Mouse (Mus musculus) spleen, adult 12 weeks (tissue): Measurements from ENCODE around the gene Unc13a.

Experiments
- DNase-seq: peaks from one replicate; pipeline ENCODE4 v3.0.0; 2022; ENCODE audit warnings: low spot score

Unc13a gene

GRCm38 (mm10) chr8:71625088-71625487 lies 46.5 kb downstream of the Unc13a start:
- no peak for DNase-seq

DNA sequence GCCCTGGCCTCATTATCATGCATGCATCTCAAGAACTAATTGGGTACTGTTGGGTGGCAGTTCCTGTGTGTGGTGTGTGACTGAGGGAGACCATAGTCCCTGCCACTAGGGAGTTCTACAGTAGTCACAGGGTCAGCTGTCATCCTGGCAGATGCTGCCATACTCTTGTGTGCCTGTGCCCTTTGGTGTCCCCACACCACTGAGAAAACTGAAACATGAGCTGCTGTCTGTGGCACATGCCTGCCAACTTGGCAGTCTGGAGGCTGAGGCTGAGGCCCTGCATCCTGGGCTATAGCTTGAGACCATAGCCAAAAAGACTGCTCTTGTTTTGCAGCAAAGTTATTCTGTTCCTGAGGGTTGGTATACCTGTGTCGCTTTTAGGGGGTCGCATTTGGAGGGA lies 51.8 kb downstream of the Unc13a start:
- no peak for DNase-seq

DNA sequence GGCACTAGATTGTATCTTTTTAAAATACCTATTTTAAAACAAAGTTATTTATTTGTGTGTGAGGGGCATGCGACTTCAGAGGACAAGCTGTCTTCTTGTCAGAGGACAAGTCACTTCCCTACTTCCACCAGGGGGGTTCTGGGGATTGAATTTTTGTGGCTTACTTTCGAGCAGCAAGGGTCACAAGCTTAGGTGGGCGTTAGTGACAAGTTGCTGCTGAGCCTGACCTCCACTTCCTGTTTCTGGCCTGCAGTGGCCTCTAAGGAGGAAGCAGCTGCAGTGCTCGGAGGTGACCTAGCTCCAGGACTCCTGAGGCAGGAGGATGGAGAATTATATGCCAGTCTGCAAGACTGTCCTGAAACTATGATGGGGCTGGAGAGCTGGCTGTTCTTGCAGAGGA lies 58.1 kb downstream of the Unc13a start:
- no peak for DNase-seq

- DNase-seq: no peak
These were observed 59.4 kb downstream of the Unc13a start for GRCm38 (mm10) chr8:71612141-71612540.

- peak; percentile 93 for DNase-seq
These were observed 60.5 kb downstream of the Unc13a start, which contains the start of gene Colgalt1 for GRCm38 (mm10) chr8:71610822-71611651. TSS of gene Colgalt1 (plus strand) at chr8:71610998.

DNA sequence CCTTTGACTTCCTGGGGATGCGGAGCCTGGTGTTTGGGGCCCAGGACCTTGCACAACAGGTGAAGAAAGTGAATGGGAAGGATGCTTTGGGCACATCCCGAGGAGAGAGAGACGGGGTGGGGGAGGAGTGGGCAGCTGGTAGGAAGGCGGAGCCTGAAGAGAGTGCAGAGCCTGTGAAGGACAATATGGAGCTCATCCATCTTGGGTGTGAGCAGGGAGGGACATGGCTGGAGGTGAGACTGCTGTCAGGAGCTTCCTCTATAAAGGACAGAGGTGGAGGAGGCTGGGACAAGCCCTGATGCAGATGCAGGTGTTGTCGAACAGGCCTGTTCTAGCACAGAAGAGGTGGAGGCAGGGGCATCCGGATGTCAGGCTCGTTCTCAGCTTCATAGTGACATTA lies 67.5 kb downstream of the Unc13a start:
- no peak for DNase-seq

DNA sequence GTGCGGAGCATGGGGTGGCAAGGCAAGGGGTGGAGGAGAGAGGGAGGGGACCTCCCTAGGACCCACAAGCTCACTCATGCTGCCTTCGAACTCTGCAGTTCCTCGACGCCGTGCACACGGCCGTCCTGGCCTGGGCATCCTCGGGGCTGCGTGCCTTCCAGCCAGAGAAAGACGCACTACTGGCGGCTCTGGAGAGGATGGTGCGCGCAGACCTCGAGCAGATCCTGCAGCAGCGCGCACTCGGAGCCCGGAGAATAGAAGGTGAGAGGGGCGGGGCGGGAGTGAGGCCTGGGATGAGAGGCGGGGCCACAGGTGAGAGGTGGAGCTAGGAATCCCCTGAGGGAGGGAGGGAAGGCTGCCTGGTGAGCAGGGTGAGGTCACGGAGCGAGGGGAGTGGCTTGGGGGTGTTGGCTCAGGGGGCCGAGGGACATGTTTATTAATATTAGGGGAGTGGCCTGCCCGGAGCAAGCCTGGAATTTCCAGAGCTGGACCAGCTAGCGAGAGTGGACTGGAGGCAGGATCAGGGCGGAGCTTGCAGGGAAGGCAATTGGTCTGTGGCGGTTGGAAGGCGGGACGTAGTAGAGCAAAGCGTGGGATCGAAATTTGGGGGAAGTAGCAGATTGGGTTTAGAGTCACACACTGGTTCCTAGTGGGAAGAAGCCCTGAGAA lies 68.8 kb downstream of the Unc13a start:
- no peak for DNase-seq

GRCm38 (mm10) chr8:71601939-71602665 lies 69.5 kb downstream of the Unc13a start:
- no peak for DNase-seq

DNA sequence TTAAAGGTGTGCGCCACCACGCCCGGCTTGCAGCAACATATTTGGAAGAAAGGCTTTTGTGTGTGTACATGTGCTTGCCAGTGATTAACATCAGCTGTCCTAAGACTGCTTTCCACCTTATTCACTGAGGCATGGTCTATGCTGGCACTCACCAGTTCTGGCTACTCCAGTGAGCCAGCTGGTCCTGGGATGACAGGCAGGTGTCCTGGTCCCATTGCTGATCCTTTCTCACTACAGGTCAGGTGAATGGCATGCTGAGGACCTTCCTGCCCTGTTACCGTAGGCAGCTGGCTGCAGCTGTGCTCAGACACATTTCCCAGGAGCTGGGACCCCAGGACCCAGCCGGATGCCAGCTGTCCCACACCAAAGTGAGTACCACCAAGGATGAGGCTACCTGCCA lies 72.7 kb downstream of the Unc13a start:
- no peak for DNase-seq

DNA sequence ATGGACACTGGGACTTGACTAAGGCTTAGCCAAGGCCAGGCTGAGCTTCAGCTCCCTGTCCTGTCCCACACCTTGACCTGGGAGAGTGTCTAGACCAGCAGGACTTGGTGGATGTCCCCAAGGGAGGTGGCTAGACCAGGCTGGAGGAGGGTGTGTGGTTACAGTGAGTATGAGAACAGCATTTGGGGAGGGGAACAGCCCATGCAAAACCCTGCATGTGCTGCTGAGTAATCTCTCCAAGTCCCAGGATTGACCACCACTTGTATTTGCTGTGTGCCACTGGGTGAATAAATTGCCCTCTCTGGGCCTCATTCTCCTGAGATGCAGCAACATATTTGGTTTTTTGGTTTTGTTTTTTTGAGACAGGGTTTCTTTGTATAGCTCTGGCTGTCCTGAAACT lies 73.2 kb downstream of the Unc13a start:
- no peak for DNase-seq

DNA sequence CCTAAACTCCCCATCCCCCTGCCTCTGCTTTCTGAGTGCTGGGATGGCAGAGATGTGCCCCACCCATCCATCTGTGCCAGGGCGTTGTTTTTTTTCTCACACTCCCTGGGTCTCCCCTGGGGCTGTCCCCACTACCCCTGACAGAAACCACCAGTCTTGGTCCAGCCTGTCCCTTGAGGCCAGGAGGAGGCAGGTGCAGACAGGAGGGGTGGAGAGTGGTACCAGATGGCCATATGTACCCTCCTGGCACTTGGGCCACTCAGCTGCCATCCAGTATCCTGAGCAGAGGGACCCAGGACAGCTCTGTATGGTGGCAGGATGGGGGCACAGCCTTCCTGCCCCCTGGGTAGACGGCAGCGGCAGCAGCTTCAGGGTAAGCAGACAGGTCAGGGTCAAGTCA lies 74.1 kb downstream of the Unc13a start, which contains the start of gene Fam129c:
Gene Fam129c, plus strand, starts transcription at position 198 of the 400 bp plus-strand sequence.
- DNase-seq: no peak

DNA sequence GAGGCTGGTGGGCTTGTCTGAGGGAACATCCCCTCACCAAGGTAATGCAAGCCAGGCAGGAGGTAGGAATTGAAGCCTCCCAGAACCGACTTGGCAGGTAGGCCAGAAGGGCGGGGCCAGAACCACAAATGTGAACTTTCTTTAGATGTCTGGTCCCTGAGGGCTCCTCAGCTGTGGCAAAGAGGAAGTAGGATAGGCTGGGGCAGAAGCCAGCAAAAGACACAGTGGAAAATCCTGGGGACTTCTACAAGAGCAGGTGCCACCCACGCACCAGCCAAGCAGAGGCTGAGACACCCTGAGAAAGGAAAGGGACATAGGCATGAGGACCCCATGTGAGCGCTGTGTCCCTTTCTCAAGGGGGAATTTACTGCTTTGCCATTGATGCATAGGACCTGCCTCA lies 74.8 kb downstream of the Unc13a start:
- peak; percentile 54 for DNase-seq

GRCm38 (mm10) chr8:71596384-71596783 lies 75.2 kb downstream of the Unc13a start:
- DNase-seq: no peak

DNA sequence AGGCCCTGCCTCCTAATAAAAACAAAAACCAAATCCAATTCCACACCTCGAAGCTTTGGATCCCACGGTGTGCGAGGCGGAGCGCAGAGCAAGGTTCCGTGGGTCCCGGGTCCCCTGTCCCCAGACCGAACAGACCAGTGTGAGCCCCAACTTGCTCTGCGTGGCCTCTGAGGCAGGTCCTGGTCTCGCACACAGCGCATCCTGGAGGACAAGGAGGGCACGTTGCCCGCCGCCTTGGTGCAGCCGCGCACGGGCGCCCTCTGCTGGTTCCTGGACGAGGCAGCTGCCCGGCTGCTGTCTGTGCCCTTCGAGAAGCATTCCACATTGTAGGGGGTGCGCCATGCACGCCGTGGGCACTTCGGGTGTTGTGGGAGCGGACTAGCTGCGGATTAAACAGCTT lies 75.7 kb downstream of the Unc13a start:
- DNase-seq: peak; percentile 73

- DNase-seq: no peak
These were observed 77.2 kb downstream of the Unc13a start for GRCm38 (mm10) chr8:71594324-71594722.

- no peak for DNase-seq
These were observed 77.8 kb downstream of the Unc13a start for GRCm38 (mm10) chr8:71593556-71594323.

- no peak for DNase-seq
These were observed 79.0 kb downstream of the Unc13a start for GRCm38 (mm10) chr8:71592374-71593170.

DNA sequence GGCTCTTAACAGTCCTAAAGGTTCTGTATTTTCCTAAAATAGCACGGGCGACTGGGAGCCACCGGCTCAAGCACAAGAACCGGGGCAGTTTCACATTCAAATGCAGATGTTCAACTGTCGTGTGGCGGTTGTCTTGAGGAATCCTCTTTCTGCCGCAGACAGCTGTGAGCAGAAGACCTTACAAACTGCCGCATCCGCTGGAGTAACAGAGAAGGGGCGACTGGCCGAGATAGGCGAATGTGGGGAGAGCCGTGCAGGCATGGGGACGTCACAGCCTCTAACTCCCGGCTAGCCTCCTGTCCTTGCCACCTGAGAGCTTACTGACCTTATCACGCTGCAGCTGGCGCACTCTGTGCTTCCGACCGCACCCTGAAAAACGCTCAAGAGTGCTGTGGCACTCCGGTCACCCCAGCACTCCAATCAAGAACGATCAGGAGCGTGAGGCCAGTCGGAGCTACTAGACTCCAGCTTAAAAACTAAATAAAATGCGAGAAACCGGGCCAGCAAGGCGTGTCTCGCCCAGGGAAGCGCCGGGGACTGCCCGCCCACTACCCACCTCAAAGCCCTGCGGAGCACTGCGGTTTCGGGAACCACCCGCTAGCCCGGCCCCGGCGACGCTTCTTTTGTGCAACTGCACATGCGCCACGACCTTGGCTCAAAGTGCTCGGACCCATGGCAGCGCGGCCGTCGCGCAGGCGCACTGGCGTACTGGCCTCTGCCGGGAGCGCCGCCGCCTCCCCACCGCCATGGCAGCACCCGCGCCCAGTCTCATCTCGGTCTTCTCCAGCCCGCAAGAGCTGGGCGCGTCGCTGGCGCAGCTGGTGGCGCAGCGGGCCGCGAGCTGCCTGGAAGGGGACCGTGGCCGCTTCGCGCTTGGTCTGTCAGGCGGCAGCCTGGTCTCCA lies 79.8 kb downstream of the Unc13a start, which contains the start of gene Pgls:
Gene Pgls, plus strand, starts transcription at position 706 of the 903 bp plus-strand sequence.
- peak; percentile 82 for DNase-seq

DNA sequence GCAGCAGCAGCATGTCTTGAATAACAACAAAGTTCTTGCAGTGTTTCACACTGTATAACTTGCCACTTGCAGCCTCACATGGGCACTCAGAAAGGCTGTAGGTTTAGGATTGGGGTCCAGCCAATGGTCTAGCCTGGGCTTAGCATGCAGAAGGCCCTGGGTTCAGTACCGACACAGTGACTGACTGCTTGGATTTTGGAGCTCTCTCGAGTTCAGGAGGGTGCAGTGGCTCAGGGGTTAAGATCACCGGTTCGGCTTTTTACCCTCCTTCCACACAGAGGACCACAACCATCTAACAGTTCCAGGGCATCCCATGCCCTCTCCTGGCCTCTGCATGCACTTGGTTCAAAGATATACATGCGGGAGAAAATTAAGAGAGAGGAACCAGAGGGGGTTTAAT lies 80.5 kb downstream of the Unc13a start:
- DNase-seq: no peak

DNA sequence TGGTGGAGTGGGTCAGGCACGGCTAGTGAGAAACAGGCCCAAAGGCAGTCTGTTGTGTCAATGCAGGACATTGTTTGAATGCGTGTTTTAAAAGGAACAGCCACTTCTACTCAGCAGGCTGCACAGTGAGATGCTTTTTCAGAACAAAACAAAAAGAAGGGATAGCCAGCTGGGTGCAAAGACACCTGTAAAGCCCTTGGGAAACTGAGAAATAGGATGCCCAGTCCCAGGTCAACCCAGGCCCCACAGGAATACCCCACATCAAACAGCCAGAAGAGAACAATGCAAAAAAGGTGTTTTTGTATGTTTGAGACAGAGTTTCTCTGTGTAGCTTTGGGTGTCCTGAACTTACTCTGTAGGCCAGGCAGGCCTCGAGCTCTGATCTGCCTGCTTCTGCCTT lies 82.8 kb downstream of the Unc13a start:
- no peak for DNase-seq
